Mouse (Mus musculus) heart, embryonic 13.5 days (tissue): Measurements from ENCODE around the gene Dennd1b. TPM values are rescaled to one million over a fixed set of nuclear protein-coding genes. Genes with fewer than 3 reads are reported as not detected.

Source experiments
- ATAC-seq: fragments of 200-750 bp; cut with Nextera tagmentation; 2 replicates; pipeline ENCODE4 v1.8.0; 2017; ENCODE audit warnings: moderate TSS enrichment; ENCODE audit not compliant: insufficient number of reproducible peaks, low FRiP score, low TSS enrichment; ENCODE audit errors: extremely low read depth
- H3K27ac ChIP-seq: fragments of 300-500 bp; sonication (generic); replicated peaks from 2 replicates; pipeline ENCODE4 v1.5.1; 2015; ENCODE audit warnings: moderate library complexity, mild to moderate bottlenecking, inconsistent platforms
- H3K27me3 ChIP-seq: fragments of 300-500 bp; sonication (generic); replicated peaks from 2 replicates; pipeline ENCODE4 v1.6.1; 2015; ENCODE audit warnings: mild to moderate bottlenecking, inconsistent platforms
- H3K36me3 ChIP-seq: fragments of 300-500 bp; sonication (generic); 2 replicates; pipeline ENCODE4 v1.6.1; 2015; ENCODE audit warnings: mild to moderate bottlenecking, inconsistent platforms
- H3K4me1 ChIP-seq: fragments of 300-500 bp; sonication (generic); 2 replicates; pipeline ENCODE4 v1.6.1; 2015; ENCODE audit warnings: inconsistent platforms
- H3K4me2 ChIP-seq: fragments of 300-500 bp; sonication (generic); 2 replicates; pipeline ENCODE4 v1.6.1; 2015; ENCODE audit warnings: inconsistent platforms, mild to moderate bottlenecking, moderate library complexity
- H3K4me3 ChIP-seq: fragments of 300-500 bp; sonication (generic); 2 replicates; pipeline ENCODE4 v1.5.1; 2015; ENCODE audit warnings: moderate library complexity, mild to moderate bottlenecking, inconsistent platforms
- H3K9ac ChIP-seq: fragments of 300-500 bp; sonication (generic); 2 replicates; pipeline ENCODE4 v1.6.1; 2015; ENCODE audit warnings: inconsistent platforms, mild to moderate bottlenecking, moderate library complexity
- H3K9me3 ChIP-seq: fragments of 300-500 bp; sonication (generic); 2 replicates; pipeline ENCODE4 v1.6.1; 2016; ENCODE audit warnings: inconsistent platforms
- WGBS: fragments of 180-500 bp; shearing (Covaris S2); methylation state at CpG from one replicate; pipeline ENCODE4 v1.1.7; 2015; ENCODE audit warnings: mixed read lengths; 5-methylcytosine and 5-hydroxymethylcytosine counted together
- polyA plus RNA-seq: library from polyadenylated mRNA; unstranded; fragments of >200 nt; fragmentation: Nextera tagmentation; extraction: Ambion mirVana; gene quantifications from 2 replicates; pipeline ENCODE4 v1.2.1, GENCODE M21; 2015

The Dennd1b gene
- polyA plus RNA-seq, 1 experiment from 2014 or later: 10.0 TPM

DNA sequence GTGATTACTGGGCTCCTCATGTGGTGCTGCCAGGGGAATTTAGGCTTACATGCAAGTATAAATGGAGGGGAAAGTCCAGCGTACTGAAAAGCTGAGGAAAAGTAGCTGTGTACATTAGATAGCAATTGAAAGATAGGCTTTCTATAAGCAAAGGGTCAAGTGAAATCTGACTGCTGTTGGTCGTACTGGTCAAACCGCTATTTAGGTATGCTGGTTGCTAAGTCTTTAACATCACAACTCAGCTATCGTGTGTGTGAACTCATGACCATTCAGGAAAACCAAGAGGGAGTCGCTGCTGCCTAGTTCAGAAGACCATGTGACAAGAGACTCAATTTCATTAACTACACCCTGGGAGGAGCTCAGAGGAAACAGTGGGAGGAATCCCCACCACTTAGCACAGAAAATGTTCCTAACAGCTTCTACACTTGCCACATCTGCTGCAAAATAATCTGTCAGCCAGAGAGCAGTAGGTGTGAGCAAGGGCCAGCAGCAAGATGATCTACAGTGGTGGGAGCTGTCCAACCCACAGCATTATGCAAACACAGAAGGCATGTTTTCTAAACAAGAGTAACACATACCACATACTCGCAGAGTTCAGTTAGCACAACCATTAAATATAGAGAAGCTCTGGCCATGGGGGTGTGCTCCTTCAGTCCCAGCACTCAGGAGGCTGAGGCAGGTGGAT is 25.4 kb upstream of the Dennd1b start:
- Histone ChIP-seq H3K9ac (no peak overlapping the region), H3K27me3 (no peaks in the 10 kb centered on the region), H3K36me3 (no peaks in the 10 kb centered on the region), H3K4me2 (no peak overlapping the region), H3K9me3 (no peaks in the 10 kb centered on the region), H3K4me3 (no peak overlapping the region), H3K4me1 (peaks cover 6% of the 10 kb centered on the region; the same call in 1 of the 2 replicates), H3K27ac (no peak overlapping the region)
- ATAC-seq: no peak
- 50% methylated on average over 6 of the region's 6 CpGs for WGBS

DNA sequence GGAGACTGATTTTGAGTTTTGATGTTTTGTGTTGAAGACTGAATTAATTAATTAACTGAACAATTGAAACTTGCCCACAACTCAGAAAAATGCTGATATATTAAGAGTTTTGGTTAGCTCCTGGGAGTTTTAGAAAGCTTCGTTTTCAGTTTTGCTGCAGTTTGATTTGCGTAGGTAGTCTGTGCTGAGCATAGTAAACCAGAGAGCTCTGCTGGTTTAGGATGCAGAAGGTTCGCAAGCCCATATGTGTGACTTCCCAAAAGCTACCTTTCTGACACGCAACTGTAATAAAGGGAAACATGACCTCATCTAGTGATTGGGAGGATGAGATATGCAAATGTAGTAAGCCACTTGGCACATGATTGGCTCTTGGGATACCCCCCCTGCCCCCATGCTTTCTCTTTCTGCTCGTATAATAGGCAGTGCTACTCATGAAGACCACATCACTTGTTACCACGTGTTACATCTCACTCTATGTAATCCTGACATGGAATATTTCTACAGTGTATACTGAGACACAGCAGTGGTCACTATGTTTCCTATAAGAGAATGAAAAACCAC is 23.6 kb upstream of the Dennd1b start:
- WGBS: 63% methylated on average over 6 of the region's 6 CpGs

DNA sequence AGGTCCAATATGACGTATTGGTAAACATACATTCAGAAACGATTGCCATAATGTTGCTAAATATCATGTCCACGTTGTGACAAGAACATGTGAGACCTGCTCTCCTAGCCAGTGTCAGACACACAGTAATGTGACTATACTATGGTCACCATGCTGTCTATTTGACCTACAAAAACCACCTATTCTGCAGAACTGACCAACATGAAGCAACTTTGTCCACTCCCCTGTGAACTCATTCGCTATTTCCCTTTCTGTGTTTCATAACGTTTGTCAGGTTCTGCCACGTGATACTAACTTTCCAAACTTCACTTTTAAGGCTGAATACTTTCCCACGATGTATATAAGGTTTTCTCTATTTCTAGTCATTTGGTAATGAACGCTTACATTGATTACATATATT is 22.8 kb upstream of the Dennd1b start:
- no peak overlapping the region for H3K27ac ChIP-seq
- peaks cover 6% of the 10 kb centered on the region; the same call in 1 of the 2 replicates for H3K4me1 ChIP-seq
- H3K27me3 ChIP-seq: no peaks in the 10 kb centered on the region
- H3K4me2 ChIP-seq: no peak overlapping the region
- H3K9me3 ChIP-seq: no peaks in the 10 kb centered on the region
- H3K9ac ChIP-seq: no peak overlapping the region
- ATAC-seq: no peak
- no peaks in the 10 kb centered on the region for H3K36me3 ChIP-seq
- H3K4me3 ChIP-seq: no peak overlapping the region
- 81% methylated on average over 8 of the region's 8 CpGs for WGBS

More for the DNA sequence above, 23.6 kb upstream of the Dennd1b start:
- ATAC-seq: no peak
- H3K4me3 ChIP-seq: no peak overlapping the region
- no peaks in the 10 kb centered on the region for H3K36me3 ChIP-seq
- H3K9ac ChIP-seq: no peak overlapping the region
- no peaks in the 10 kb centered on the region for H3K9me3 ChIP-seq
- H3K4me1 ChIP-seq: peaks cover 6% of the 10 kb centered on the region; the same call in 1 of the 2 replicates
- H3K27ac ChIP-seq: no peak overlapping the region
- H3K27me3 ChIP-seq: no peaks in the 10 kb centered on the region
- no peak overlapping the region for H3K4me2 ChIP-seq

DNA sequence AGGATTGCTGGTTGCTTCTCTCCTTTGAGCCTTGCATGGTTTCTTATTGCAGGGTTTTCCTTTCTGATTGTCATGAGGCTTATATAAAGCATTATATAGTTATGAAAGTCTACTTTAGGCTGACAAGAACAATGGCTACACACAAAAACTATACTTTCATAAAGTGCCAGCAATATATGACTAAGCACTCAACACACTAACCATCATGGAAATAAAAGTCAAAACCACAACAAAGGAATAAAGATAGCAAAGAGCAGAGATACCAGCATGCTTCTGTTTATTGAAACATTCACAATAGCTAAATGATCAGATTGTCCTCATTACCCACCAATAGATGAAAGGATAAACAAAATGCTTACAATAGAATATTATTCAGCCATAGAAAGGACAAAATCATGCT is 11.1 kb upstream of the Dennd1b start:
- Histone ChIP-seq H3K9ac (no peak overlapping the region), H3K4me1 (no peaks in the 10 kb centered on the region), H3K9me3 (no peaks in the 10 kb centered on the region), H3K36me3 (no peaks in the 10 kb centered on the region), H3K27me3 (no peaks in the 10 kb centered on the region), H3K4me2 (no peak overlapping the region), H3K4me3 (no peak overlapping the region), H3K27ac (no peak overlapping the region)
- ATAC-seq: no peak

DNA sequence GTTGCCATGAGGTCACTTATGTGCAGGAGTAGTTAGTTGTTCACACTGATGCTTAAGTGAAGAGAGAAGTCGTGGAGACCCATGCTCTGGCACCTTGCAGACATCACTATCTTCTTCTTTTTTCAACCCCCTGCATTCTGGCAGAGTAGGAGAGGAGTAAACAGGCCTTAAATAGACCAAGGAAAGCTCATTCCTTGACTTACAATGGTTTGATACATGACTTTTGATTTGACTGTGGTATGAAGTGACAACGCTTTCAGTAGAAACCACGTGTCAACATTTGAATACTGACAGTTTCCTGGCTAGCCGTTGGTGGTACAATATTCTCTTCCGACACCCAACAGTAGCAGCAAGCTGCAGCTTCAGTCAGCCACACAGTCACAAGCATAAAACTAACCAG is 8.3 kb upstream of the Dennd1b start:
- no peak for ATAC-seq
- no peaks in the 10 kb centered on the region for H3K9me3 ChIP-seq
- H3K27me3 ChIP-seq: no peaks in the 10 kb centered on the region
- H3K36me3 ChIP-seq: no peaks in the 10 kb centered on the region
- H3K27ac ChIP-seq: no peak overlapping the region
- H3K4me3 ChIP-seq: no peak overlapping the region
- no peak overlapping the region for H3K4me2 ChIP-seq
- 71% methylated on average over 5 of the region's 5 CpGs for WGBS
- no peak overlapping the region for H3K9ac ChIP-seq
- 0 out of 2 replicates have a peak, but pooled peaks cover 2% of the 10 kb centered on the region for H3K4me1 ChIP-seq

DNA sequence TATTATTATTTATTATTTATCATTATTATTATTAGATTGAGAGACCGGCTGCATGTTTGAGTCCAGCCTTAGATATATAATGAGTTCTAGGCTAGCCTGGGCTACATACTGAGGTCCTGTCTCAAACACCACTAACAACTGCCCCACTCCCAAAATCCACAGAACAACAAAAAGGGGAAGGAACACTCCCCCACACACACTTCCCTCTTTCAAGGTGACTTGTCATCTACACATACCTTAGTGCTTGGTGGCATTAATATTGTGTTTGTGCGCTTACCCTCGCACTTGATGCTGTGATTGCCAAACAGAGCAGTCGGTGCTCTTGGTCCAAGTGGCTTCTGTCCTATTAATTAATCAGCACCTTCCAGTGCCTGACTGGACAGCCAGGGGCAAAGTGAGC is 7.8 kb upstream of the Dennd1b start:
- ATAC-seq: no peak
- no peak overlapping the region for H3K9ac ChIP-seq
- no peaks in the 10 kb centered on the region for H3K27me3 ChIP-seq
- 0 out of 2 replicates have a peak, but pooled peaks cover 4% of the 10 kb centered on the region for H3K4me1 ChIP-seq
- WGBS: 81% methylated on average over 4 of the region's 4 CpGs
- H3K36me3 ChIP-seq: no peaks in the 10 kb centered on the region
- no peak overlapping the region for H3K4me2 ChIP-seq
- no peak overlapping the region for H3K4me3 ChIP-seq
- H3K9me3 ChIP-seq: no peaks in the 10 kb centered on the region
- H3K27ac ChIP-seq: no peak overlapping the region

DNA sequence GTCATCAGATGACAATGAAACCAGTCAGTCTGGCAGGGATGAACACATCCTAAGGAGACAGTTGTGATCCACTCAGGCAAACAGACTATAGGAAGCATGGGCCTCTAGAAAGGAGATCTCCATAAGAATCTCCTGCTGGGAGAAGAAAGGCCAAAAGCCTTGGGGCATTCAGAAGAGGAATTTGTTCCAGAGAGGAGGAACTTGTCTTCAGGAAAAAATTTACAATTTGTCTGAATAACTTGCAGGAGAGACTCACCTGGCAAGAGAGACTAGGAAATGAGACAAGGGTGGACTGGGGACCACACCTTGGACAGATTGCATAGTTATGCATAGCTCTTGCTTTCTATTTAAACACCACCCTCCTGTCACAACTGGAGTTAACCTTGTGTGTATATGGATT is 6.7 kb upstream of the Dennd1b start:
- Histone ChIP-seq H3K9me3 (no peaks in the 10 kb centered on the region), H3K4me1 (0 out of 2 replicates have a peak, but pooled peaks cover 4% of the 10 kb centered on the region), H3K4me3 (no peak overlapping the region), H3K36me3 (no peaks in the 10 kb centered on the region), H3K27ac (no peak overlapping the region), H3K27me3 (no peaks in the 10 kb centered on the region), H3K9ac (no peak overlapping the region), H3K4me2 (no peak overlapping the region)
- no peak for ATAC-seq

DNA sequence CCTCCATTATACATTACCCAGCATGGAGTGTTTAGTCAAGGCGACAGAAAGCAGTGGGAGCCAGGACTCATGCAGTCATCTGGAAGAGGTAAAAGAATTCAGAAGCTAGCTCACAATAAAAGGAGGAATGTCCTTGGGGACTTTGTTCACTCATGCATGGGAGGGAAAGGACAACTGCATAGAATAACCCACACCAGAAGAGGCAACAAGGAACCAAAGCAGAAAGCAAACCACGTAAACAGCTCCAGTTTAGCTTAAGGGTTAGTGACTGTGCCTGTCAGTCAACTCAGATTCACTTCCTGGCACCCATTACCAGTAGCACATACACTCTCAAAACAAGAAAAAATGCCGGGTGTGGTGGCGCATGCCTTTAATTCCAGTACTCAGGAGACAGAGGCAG is 6.1 kb upstream of the Dennd1b start:
- no peak overlapping the region for H3K9ac ChIP-seq
- 0 out of 2 replicates have a peak, but pooled peaks cover 4% of the 10 kb centered on the region for H3K4me1 ChIP-seq
- H3K4me2 ChIP-seq: no peak overlapping the region

DNA sequence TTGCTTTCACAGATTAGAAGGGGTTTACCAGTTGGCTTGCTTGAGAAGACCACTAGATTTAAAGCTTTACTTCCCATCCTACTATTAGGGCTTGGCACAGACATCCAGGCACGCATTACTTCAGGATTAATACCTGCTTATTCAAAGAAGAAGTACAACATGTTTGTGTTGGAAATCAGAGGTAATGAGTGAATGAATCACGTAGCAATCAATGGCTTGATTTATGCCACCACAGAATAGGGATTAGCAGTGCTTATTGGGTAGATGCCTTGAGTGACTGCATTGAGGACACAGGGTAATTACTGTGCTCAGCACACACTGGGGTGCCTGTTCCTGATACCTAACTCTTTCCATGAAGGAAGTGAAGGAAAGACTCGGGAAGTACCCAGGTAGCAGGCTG is 4.4 kb upstream of the Dennd1b start:
- Histone ChIP-seq H3K9ac (no peak overlapping the region), H3K4me1 (peaks cover 9% of the 10 kb centered on the region), H3K27me3 (no peaks in the 10 kb centered on the region), H3K4me3 (no peak overlapping the region), H3K27ac (no peak overlapping the region), H3K4me2 (no peak overlapping the region), H3K36me3 (no peaks in the 10 kb centered on the region), H3K9me3 (no peaks in the 10 kb centered on the region)
- 62% methylated on average over 3 of the region's 3 CpGs for WGBS
- no peak for ATAC-seq

More for the DNA sequence above, 6.1 kb upstream of the Dennd1b start:
- Histone ChIP-seq H3K36me3 (no peaks in the 10 kb centered on the region), H3K9me3 (no peaks in the 10 kb centered on the region), H3K27ac (no peak overlapping the region), H3K27me3 (no peaks in the 10 kb centered on the region), H3K4me3 (no peak overlapping the region)
- ATAC-seq: no peak
- WGBS: 69% methylated on average over 4 of the region's 4 CpGs

DNA sequence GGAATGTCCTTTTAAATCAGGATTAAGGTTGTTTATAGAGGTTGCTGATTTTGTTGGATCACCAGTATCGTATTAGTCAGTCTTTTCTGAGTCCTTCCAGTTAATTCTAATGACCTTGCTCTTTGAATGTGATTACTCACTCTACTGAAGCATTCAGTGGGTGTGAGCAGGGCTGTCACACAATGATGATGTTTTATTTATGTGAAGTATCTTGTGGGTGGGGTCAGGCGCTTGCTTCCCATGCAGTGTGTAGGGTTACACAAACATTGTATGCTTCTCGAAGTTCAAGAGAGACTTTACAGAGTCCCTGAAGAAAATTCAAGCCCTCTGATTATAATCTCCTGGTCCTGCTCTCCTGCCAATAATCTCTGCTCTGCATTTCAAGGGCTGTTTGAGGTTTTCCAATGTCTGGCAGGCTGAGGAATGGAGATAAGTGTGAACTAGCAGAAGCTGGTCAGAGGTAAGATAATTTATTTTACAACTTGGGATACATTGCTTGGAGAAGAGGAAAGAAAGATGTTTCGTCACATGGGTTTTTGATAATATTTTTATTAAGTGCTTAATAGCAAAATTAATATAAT is 3.2 kb upstream of the Dennd1b start:
- Histone ChIP-seq H3K27ac (no peak overlapping the region), H3K4me1 (peaks cover 12% of the 10 kb centered on the region), H3K9me3 (no peaks in the 10 kb centered on the region), H3K36me3 (no peaks in the 10 kb centered on the region), H3K9ac (no peak overlapping the region), H3K27me3 (no peaks in the 10 kb centered on the region), H3K4me2 (no peak overlapping the region), H3K4me3 (no peak overlapping the region)
- ATAC-seq: no peak
- 59% methylated on average over 4 of the region's 4 CpGs for WGBS

DNA sequence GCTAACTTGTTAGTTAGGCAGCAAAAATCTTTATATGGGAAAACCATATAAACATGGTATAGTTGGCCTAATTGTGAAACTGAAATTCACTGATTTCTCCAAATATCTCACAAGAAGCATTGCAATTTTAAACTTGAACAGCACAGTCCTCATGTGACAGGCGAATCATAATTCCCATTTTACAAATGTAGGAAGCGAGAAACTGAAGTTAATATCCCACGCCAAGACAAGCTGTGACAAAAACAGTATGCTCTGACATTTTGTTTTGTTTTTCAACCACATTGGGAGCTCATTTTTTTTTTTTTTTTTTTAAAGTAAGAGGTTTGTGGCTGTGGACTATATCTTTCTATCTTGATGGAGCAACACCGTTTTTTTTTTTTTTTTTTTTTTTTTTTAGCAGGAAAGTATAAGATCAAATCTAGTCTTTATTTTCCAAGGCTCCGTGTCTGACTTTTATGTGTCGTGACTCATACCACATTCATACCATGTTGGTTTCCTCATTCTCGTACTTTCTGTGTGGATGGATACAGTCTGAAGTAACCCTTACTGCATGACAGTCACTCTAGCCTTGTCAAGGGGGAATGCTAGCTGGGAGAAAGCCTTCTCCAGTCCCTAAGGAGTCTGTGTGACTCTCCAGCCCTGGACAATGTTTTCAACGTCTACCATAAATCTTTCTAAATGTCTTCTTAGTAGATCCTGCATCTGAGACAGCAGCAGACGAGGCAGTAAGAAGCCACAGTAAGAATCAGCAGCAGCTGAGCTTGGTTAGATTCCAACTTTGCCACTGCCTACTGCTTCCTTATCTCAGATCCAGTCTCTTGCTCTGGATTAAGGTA is 751 bp upstream of the Dennd1b start:
- 51% methylated on average over 9 of the region's 9 CpGs for WGBS
- Histone ChIP-seq H3K4me1 (peaks cover 29% of the 10 kb centered on the region), H3K4me3 (peak overlapping the region; percentile 89), H3K27me3 (no peaks in the 10 kb centered on the region), H3K4me2 (peak overlapping the region; percentile 66), H3K27ac (peak overlapping the region; percentile 95), H3K9me3 (no peaks in the 10 kb centered on the region), H3K36me3 (peaks cover 12% of the 10 kb centered on the region), H3K9ac (peak overlapping the region; percentile 97)
- no peak for ATAC-seq
